Mouse (Mus musculus): Measurements from ENCODE around the gene Ccna1.

GRCm38 (mm10) chr3:55062653-55063052 lies 7.4 kb upstream of the Ccna1 start:
- TF ChIP-seq CTCF (IDR thresholded peaks at IDR 0.05; ENCODE audit: control insufficient read depth, insufficient read depth, low read length) (no peak), POLR2A (IDR thresholded peaks at IDR 0.05; ENCODE audit: borderline replicate concordance, control insufficient read depth, low read depth, low read length) (no peak)
